Mouse (Mus musculus) frontal cortex, adult 2 months (tissue): ENCODE measurements at regions not wholly inside any gene's neighbourhood (a gene's known extent, or its start where the extent isn't known, plus 50 kb on each side); places are given as distances from the start of the nearest gene placed in this dataset.
A peak's percentile ranks its signal among the peaks of the same experiment; 100 is the strongest.

Experiments
- DNase-seq, 2 experiments: peaks; one replicate each; pipeline ENCODE4 v3.0.0; 2022; ENCODE audit warnings: low spot score in 1 of 2; ENCODE audit errors: extremely low spot score in 1 of 2

DNA sequence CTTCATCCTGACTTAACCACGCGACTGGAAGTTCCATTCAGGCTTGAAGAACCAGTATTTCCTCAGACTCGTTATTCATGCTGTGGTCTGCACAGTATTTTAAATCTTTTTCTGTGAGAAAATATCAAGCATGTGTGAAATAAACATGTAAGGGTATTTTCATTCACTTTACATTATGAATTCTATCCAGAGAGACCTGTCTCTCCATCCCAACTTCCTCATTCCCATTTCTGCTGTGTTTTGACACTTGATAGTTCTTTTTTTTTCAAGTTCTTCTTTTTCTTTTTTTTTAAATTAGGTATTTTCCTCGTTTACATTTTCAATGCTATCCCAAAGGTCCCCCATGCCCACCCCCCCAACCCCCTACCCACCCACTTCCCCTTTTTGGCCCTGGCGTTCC is 919.4 kb downstream of the Tbl1xr1 start:
- DNase-seq: no peak

DNA sequence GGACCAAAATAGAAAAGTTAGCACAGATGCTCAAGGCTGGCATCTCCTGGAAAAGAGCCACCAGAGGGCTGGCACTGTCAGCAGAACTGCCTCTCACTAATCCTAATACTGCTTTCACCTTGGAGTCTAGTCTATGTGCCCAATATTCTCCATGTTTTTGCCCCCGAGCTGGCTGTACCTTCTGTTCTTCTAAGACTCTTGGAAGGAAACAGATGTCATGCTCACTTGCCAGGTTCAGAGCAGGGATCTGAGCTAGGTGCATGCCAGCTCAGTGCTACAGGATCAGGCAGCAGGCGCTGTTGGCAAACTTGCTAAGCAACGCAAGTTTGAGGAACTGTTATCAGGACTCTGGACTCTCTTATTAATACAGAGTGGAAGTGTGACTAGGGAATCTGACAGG is 924.6 kb downstream of the Tbl1xr1 start:
- peak; percentile 29 to 53 for DNase-seq

DNA sequence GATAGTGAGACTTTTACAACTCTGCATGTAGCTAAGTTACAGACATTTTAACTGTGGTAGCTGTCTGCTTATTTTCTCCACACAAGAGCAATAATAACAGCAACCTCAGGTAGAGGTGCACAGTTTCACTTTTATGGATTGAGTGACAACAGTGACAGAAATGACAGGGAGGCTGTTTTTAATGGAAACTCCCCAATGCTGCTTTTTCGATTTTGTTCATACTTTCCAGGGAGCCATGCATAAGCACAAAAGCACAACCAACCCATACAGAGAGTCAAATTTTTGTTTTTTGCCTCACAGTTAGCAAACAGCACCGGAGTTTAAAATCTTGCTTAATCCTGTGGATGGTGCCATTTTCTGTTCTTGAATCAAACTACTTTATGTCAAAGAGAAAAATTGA is 955.6 kb downstream of the Tbl1xr1 start:
- DNase-seq: no peak

DNA sequence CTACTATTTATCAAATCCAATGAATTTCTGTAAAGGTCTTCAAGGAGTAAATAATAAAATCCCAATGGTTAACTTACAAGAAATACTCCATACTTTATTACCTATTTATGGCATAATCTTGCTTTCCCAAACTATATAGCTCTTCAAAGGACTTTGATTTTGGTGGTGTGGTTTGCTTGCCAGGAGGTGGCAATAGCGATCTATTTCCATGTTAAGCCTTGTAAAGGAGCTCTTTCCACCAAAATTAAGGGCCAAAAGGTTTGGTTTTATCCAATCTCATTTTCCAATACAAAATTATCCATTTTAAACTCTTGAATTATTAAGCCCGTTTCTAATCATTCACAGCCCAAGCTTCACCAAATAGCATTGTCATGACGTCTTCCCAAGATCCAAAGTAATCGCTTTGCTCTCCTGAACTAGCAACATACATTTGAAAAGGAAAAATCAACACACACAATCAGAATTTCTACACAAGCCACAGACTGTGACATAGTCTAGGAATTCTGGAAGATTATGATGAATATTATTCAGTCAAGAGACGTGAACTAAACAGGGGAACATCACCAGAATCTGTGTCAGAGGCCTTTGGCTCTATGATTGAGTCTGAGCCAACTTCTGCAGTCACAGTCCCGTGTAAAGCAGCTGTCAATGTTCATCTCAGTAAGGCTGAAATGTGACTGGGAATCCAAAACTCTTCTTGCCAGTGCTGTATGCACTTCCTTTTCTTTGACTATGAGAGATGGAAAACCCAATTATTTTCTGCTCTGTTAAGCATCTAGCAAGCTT is 986.9 kb downstream of the Tbl1xr1 start:
- peak in 1 of 2 experiments; percentile 49 for DNase-seq

DNA sequence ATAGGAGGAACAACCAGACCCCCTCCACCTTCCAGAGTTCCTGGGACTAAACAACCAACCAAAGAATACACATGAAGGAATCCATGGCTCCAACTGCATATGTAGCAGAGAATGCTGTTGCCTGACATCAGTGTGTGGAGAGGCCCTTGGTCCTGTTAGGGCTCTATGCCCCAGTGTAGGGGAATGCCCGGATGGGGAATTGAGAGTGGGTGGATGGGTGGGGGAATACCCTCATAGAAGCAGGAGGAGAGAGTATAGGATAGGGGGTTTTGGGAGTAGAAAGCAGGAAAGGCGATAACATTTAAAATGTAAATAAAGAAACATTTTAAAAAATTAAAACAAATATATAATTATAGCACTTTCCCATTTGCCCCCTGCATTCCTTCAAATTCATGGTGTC is 995.0 kb downstream of the Tbl1xr1 start:
- no peak for DNase-seq
